Mouse (Mus musculus) midbrain, embryonic 11.5 days (tissue): ENCODE measurements at regions not wholly inside any gene's neighbourhood (a gene's known extent, or its start where the extent isn't known, plus 50 kb on each side); places are given as distances from the start of the nearest gene placed in this dataset.

Experiments used
- ATAC-seq: fragments of 200-750 bp; cut with Nextera tagmentation; 2 replicates; pipeline ENCODE4 v1.8.0; 2017; ENCODE audit warnings: moderate TSS enrichment, moderate library complexity; ENCODE audit not compliant: low FRiP score
- DNase-seq: peaks from one replicate; pipeline ENCODE4 v3.0.0; 2015; ENCODE audit warnings: low spot score; ENCODE audit errors: missing footprints
- H3K27ac ChIP-seq: fragments of 300-500 bp; sonication (generic); 2 replicates; pipeline ENCODE4 v1.5.1; 2014; ENCODE audit warnings: low read depth, low read length
- H3K27me3 ChIP-seq: fragments of 300-500 bp; sonication (generic); 2 replicates; pipeline ENCODE4 v1.6.1; 2014; ENCODE audit warnings: mild to moderate bottlenecking, low read length, moderate library complexity, mixed read lengths; ENCODE audit not compliant: control insufficient read depth, insufficient read depth
- H3K36me3 ChIP-seq: fragments of 300-500 bp; sonication (generic); 2 replicates; pipeline ENCODE4 v1.6.1; 2014; ENCODE audit warnings: mild to moderate bottlenecking, low read length, moderate library complexity, mixed read lengths; ENCODE audit not compliant: control insufficient read depth, insufficient read depth
- H3K4me1 ChIP-seq: fragments of 300-500 bp; sonication (generic); 2 replicates; pipeline ENCODE4 v1.6.1; 2014; ENCODE audit warnings: low read length; ENCODE audit not compliant: control insufficient read depth, insufficient read depth
- H3K4me2 ChIP-seq: fragments of 300-500 bp; sonication (generic); 2 replicates; pipeline ENCODE4 v1.6.1; 2014; ENCODE audit warnings: mild to moderate bottlenecking, moderate library complexity
- H3K4me3 ChIP-seq: fragments of 300-500 bp; sonication (generic); 2 replicates; pipeline ENCODE4 v1.5.1; 2014; ENCODE audit warnings: low read depth, low read length
- H3K9ac ChIP-seq: fragments of 300-500 bp; sonication (generic); 2 replicates; pipeline ENCODE4 v1.6.1; 2014; ENCODE audit warnings: low read length
- H3K9me3 ChIP-seq: fragments of 300-500 bp; sonication (generic); 2 replicates; pipeline ENCODE4 v1.6.1; 2016; ENCODE audit warnings: low read length; ENCODE audit not compliant: control insufficient read depth
- WGBS: fragments of 180-500 bp; shearing (Covaris S2); extraction: QIAGEN DNeasy Blood & Tissue Kit; methylation state at CpG from one replicate; pipeline ENCODE4 v1.1.7; 2014; 5-methylcytosine and 5-hydroxymethylcytosine counted together

DNA sequence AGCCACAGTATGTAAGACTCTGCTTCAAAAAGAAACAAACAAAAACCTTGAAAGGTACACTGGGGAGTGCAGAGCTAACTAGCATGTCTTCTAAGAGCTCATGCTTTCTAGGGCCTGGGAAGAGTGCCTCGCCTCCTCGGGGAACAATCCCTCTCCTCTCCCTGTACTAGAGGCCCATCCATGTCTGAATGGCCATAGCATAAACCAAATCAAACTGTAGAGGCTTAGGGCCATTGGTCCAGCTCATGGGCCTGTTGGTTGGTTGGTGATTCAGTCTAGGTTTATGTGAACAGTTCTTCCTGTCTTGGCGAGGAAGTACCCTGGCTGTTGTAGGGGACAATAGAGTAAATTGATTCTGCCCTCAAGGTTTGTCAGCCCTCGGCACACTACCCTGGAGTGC, 151.0 kb downstream of the Wdr11 start:
- Histone ChIP-seq H3K27ac (no peak overlapping the region), H3K9me3 (no peaks in the 10 kb centered on the region), H3K4me1 (peaks cover 7% of the 10 kb centered on the region; the same call in 1 of the 2 replicates), H3K4me2 (no peak overlapping the region), H3K27me3 (no peaks in the 10 kb centered on the region), H3K4me3 (no peak overlapping the region), H3K9ac (no peak overlapping the region), H3K36me3 (no peaks in the 10 kb centered on the region)
- WGBS: 92% methylated on average over 4 of the region's 4 CpGs
- DNase-seq (no peak), ATAC-seq (no peak)

DNA sequence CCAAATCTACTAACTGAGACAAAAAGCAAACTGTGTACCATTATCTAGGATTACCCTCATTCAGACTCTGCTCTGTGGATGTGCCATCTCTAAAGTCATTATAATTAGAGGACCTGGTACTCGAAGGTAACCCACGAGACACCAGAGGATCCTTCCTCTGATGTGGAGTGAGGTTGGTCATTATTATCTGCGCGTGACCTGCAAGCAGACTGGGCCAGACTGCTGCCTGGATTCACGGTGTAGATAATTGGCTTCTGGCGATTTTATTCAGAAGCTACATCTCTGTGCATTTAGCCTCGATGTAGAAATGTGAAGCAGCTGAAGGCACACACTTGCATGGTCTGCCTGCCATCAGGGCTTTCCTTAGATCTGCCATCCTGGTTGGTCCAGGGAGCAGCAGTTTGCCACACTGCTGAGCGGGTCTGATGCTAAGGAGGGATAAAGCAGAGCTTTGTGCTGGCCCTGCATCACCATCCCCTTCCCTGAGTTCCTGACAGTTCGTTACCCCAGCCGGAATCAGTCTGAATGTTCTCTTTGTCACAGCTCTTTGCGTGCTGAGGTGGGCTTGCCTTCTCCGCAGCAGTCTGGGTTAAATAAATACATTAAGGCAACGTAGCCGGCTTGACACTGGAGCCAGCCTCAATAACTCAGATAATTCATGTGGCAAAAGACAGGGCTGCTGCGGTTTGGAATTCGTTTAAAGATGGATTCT, 152.4 kb downstream of the Wdr11 start:
- Histone ChIP-seq H3K27ac (no peak overlapping the region), H3K36me3 (no peaks in the 10 kb centered on the region), H3K4me1 (peaks cover 7% of the 10 kb centered on the region; the same call in 1 of the 2 replicates), H3K27me3 (no peaks in the 10 kb centered on the region), H3K9me3 (no peaks in the 10 kb centered on the region; the same call in 1 of the 2 replicates), H3K9ac (no peak overlapping the region), H3K4me3 (no peak overlapping the region), H3K4me2 (no peak overlapping the region)
- ATAC-seq (peak; percentile 57; the same call in 1 of the 2 replicates), DNase-seq (peak; percentile 87)
- 40% methylated on average over 16 of the region's 16 CpGs for WGBS

DNA sequence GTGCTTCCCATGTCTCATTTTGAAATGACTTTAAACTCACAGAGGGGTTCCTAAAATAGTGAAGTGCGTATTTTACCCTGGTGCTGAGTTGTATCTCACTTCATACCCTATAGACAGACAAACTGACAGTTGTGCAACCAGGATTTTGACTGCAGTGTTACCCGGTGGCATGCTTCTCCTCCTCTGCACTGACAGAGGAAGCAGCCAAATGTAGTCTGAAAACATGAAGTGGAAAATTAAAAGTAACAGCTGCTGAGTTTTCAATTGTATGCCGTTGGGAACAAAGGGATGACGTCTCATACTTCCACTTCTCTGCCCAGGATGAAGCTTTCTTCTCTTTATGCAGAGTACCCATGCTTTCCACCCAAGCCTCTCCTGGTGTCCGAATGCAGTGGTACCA, 155.0 kb downstream of the Wdr11 start:
- Histone ChIP-seq H3K9ac (no peak overlapping the region), H3K9me3 (no peaks in the 10 kb centered on the region; the same call in 1 of the 2 replicates), H3K4me2 (no peak overlapping the region), H3K27me3 (no peaks in the 10 kb centered on the region), H3K4me3 (no peak overlapping the region), H3K27ac (no peak overlapping the region), H3K4me1 (peaks cover 7% of the 10 kb centered on the region; the same call in 1 of the 2 replicates), H3K36me3 (no peaks in the 10 kb centered on the region)
- DNase-seq: no peak
- ATAC-seq: no peak
- WGBS: 80% methylated on average over 5 of the region's 5 CpGs

DNA sequence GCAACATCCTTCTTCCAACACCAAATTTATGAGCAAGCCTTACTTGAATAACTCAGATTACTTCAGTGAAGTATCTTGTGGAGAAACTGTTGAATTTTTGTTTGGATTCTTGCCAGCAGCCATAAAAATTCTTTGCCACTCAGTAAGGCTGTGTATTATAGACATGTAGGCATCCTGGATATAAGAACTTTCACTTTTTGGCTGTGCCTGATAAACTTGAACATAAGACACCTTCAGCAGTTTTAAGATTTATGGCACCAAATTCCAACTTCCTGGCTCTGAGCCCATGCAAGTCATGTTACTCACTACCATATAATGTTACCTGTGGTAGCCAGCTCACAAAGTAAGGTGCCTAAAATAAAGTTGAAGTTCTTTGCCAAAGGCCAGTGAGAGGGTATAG, 159.3 kb downstream of the Wdr11 start:
- Histone ChIP-seq H3K9ac (no peak overlapping the region), H3K4me2 (no peak overlapping the region), H3K36me3 (no peaks in the 10 kb centered on the region), H3K4me1 (no peaks in the 10 kb centered on the region), H3K27ac (no peak overlapping the region), H3K27me3 (no peaks in the 10 kb centered on the region), H3K4me3 (no peak overlapping the region), H3K9me3 (no peaks in the 10 kb centered on the region; the same call in 1 of the 2 replicates)
- ATAC-seq: no peak
- no peak for DNase-seq

DNA sequence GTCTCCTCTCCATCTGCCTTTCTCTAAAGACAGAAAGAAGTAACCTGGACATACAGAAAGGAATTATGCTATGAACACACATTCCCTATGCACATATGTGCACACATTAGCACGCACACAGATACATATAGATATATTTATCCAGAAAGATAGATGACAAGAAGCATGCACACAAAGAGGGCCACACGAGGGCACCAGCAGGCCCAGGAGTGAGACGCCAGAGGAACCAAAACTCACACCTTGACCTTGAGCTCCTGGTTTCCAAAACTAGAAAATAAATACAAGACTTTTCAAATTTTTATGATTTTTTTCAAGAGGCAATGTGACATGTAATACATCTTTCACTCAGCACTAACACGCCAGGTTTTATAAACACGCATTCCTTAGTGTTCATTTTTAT, 163.1 kb downstream of the Wdr11 start:
- DNase-seq (no peak), ATAC-seq (no peak)
- Histone ChIP-seq H3K9ac (no peak overlapping the region), H3K4me3 (no peak overlapping the region), H3K36me3 (no peaks in the 10 kb centered on the region), H3K27me3 (no peaks in the 10 kb centered on the region), H3K9me3 (no peaks in the 10 kb centered on the region; the same call in 1 of the 2 replicates), H3K4me2 (no peak overlapping the region), H3K27ac (no peak overlapping the region), H3K4me1 (no peaks in the 10 kb centered on the region)
- WGBS: 85% methylated on average over 5 of the region's 5 CpGs

DNA sequence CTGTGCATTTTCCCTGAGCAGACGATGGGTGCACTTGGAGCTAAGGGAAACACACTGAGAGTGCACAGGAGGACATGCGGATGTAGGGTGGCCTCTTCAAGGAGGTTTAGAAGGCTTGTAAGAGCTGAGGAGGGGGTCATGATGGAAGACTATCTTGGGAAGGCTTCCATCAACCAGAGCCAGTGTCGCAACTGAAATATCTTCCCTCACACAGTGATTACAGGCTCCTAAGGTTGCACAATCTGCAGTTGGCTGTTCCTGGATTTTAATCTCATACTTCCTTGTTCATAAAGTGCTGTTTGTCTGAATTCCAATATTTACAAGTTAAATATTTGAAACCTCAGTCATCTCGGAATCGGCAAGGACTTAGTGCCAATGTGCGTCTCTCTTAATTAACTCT, 164.5 kb downstream of the Wdr11 start:
- H3K4me1 ChIP-seq: no peaks in the 10 kb centered on the region
- no peaks in the 10 kb centered on the region for H3K36me3 ChIP-seq
- no peak overlapping the region for H3K4me2 ChIP-seq
- no peak for DNase-seq
- H3K27ac ChIP-seq: no peak overlapping the region
- no peak overlapping the region for H3K9ac ChIP-seq
- no peaks in the 10 kb centered on the region for H3K27me3 ChIP-seq
- H3K4me3 ChIP-seq: no peak overlapping the region
- no peaks in the 10 kb centered on the region; the same call in 1 of the 2 replicates for H3K9me3 ChIP-seq
- no peak for ATAC-seq
- WGBS: 93% methylated on average over 6 of the region's 6 CpGs

DNA sequence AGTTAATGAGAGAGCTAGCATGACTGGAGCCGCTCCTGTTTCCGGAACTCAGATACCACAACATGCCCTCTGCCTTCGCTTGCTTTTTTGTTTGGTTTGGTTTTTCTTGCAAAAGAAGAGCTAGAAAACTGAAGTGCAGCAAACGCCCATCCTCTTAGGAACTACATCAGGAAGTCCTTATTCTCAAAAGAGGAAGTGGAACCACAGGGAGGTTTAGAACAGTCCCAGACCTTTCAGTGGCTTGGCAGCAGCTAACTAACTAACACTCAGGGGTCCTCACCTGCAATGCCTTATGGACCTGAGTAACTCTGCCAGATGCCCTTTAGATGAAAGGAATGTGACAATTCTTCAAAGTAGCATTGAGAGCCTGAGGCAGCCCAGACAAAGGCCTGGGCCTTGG, 168.2 kb downstream of the Wdr11 start:
- ATAC-seq: no peak
- DNase-seq: no peak
- no peaks in the 10 kb centered on the region for H3K27me3 ChIP-seq
- H3K27ac ChIP-seq: no peak overlapping the region
- H3K4me2 ChIP-seq: no peak overlapping the region
- H3K9ac ChIP-seq: no peak overlapping the region
- no peaks in the 10 kb centered on the region for H3K36me3 ChIP-seq
- no peak overlapping the region for H3K4me3 ChIP-seq
- 78% methylated on average over 4 of the region's 4 CpGs for WGBS
- no peaks in the 10 kb centered on the region; the same call in 1 of the 2 replicates for H3K9me3 ChIP-seq
- H3K4me1 ChIP-seq: no peaks in the 10 kb centered on the region

DNA sequence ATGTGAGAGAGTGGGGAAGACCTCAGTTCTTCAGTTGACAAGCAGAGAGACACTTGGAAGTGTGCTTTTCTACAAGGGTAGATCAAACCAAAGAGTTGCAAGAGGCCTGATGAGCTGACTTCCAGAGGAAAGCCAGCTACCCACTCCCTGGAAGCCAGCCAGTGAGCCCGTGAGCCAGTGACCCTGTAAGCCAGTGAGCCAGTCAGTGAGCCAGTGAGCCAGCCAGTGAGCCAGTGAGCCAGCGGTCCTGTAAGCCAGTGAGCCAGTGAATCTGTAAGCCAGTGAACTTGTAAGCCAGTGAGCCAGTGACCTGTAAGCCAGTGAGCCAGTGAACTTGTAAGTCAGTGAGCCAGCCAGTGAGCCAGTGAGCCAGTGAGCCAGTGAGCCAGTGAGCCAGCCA, 168.7 kb downstream of the Wdr11 start:
- Histone ChIP-seq H3K9me3 (no peaks in the 10 kb centered on the region; the same call in 1 of the 2 replicates), H3K4me3 (no peak overlapping the region), H3K27ac (no peak overlapping the region), H3K4me1 (no peaks in the 10 kb centered on the region), H3K36me3 (no peaks in the 10 kb centered on the region), H3K4me2 (no peak overlapping the region), H3K27me3 (no peaks in the 10 kb centered on the region), H3K9ac (no peak overlapping the region)
- 89% methylated on average over 2 of the region's 2 CpGs for WGBS
- no peak for ATAC-seq
- DNase-seq: no peak

DNA sequence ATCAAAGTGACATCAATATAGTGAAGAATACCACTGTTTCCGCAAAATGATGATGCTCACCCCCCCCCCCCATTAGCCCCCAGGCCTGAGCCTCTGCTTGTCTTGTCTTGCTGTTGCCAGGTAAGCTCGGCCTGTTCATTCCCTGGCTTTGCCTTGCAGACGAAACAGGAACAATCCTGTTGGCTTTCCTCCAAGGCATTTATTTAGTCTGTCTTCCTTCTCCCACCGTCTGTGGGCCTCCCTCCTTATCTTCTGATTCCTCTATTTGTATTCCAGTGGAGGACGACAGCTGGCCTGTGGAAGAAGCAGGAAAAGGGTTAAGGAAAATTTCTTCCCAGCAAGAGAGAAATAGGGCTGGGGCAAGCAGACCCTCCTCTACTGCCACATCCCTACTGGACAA, 172.1 kb downstream of the Wdr11 start:
- Histone ChIP-seq H3K9ac (no peak overlapping the region), H3K4me1 (peaks cover 2% of the 10 kb centered on the region; the same call in 1 of the 2 replicates), H3K9me3 (no peaks in the 10 kb centered on the region), H3K4me3 (no peak overlapping the region), H3K27me3 (no peaks in the 10 kb centered on the region), H3K27ac (no peak overlapping the region), H3K4me2 (no peak overlapping the region), H3K36me3 (no peaks in the 10 kb centered on the region)
- no peak for ATAC-seq
- no peak for DNase-seq
- 49% methylated on average over 5 of the region's 5 CpGs for WGBS
